Mouse (Mus musculus) lung, embryonic 15.5 days (tissue): ENCODE measurements around the gene Actr1b. TPM values are rescaled to one million over a fixed set of nuclear protein-coding genes. Genes with fewer than 3 reads are reported as not detected.

Experiments
- ATAC-seq: fragments of 200-750 bp; cut with Nextera tagmentation; 2 replicates; pipeline ENCODE4 v1.8.0; 2017; ENCODE audit warnings: moderate number of reproducible peaks, borderline replicate concordance; ENCODE audit not compliant: low FRiP score, low TSS enrichment; ENCODE audit errors: extremely low read depth
- H3K27ac ChIP-seq: fragments of 300-500 bp; sonication (generic); 2 replicates; pipeline ENCODE4 v1.5.1; 2015; ENCODE audit warnings: moderate library complexity, mild to moderate bottlenecking, inconsistent platforms
- H3K27me3 ChIP-seq: fragments of 300-500 bp; sonication (generic); 2 replicates; pipeline ENCODE4 v1.6.1; 2015; ENCODE audit warnings: inconsistent platforms
- H3K36me3 ChIP-seq: fragments of 300-500 bp; sonication (generic); 2 replicates; pipeline ENCODE4 v1.6.1; 2015; ENCODE audit warnings: inconsistent platforms
- H3K4me1 ChIP-seq: fragments of 300-500 bp; sonication (generic); 2 replicates; pipeline ENCODE4 v1.6.1; 2015; ENCODE audit warnings: inconsistent platforms
- H3K4me2 ChIP-seq: fragments of 300-500 bp; sonication (generic); 2 replicates; pipeline ENCODE4 v1.6.1; 2015; ENCODE audit warnings: inconsistent platforms, mild to moderate bottlenecking, moderate library complexity
- H3K4me3 ChIP-seq: fragments of 300-500 bp; sonication (generic); 2 replicates; pipeline ENCODE4 v1.5.1; 2015; ENCODE audit warnings: mild to moderate bottlenecking, inconsistent platforms
- H3K9ac ChIP-seq: fragments of 300-500 bp; sonication (generic); 2 replicates; pipeline ENCODE4 v1.6.1; 2015; ENCODE audit warnings: inconsistent platforms
- H3K9me3 ChIP-seq: fragments of 300-500 bp; sonication (generic); 2 replicates; pipeline ENCODE4 v1.6.1; 2016; ENCODE audit warnings: inconsistent platforms
- WGBS: fragments of 180-500 bp; shearing (Covaris S2); methylation state at CpG from one replicate; pipeline ENCODE4 v1.1.7; 2015; 5-methylcytosine and 5-hydroxymethylcytosine counted together
- polyA plus RNA-seq: library from polyadenylated mRNA; unstranded; fragments of >200 nt; fragmentation: Nextera tagmentation; extraction: Ambion mirVana; gene quantifications from 2 replicates; pipeline ENCODE4 v1.2.1, GENCODE M21; 2015

Gene Actr1b
- polyA plus RNA-seq, 1 experiment from 2014 or later, result 99.8 TPM

GRCm38 (mm10) chr1:36696411-36696810 is 17.8 kb downstream of the Actr1b start:
- H3K36me3 ChIP-seq, result peaks cover 46% of the 10 kb centered on the region
- ATAC-seq, result no peak
- H3K27me3 ChIP-seq, result no peaks in the 10 kb centered on the region
- H3K4me2 ChIP-seq, result no peak overlapping the region
- peaks cover 9% of the 10 kb centered on the region for H3K4me1 ChIP-seq
- H3K4me3 ChIP-seq, result no peak overlapping the region
- no peaks in the 10 kb centered on the region for H3K9me3 ChIP-seq
- no peak overlapping the region for H3K27ac ChIP-seq
- no peak overlapping the region for H3K9ac ChIP-seq
- WGBS, result 60% methylated on average over 6 of the region's 6 CpGs

- peaks cover 32% of the 10 kb centered on the region for H3K36me3 ChIP-seq
- no peak overlapping the region for H3K9ac ChIP-seq
- 82% methylated on average over 6 of the region's 6 CpGs for WGBS
- H3K9me3 ChIP-seq, result no peaks in the 10 kb centered on the region
- H3K4me1 ChIP-seq, result peaks cover 13% of the 10 kb centered on the region
- ATAC-seq, result no peak
- H3K27ac ChIP-seq, result no peak overlapping the region
- no peaks in the 10 kb centered on the region for H3K27me3 ChIP-seq
- no peak overlapping the region for H3K4me3 ChIP-seq
- no peak overlapping the region for H3K4me2 ChIP-seq
These were observed 19.4 kb downstream of the Actr1b start for GRCm38 (mm10) chr1:36694871-36695270.

- under 1% methylated on average over 68 of the region's 68 CpGs for WGBS
- Histone ChIP-seq H3K36me3 (peaks cover 17% of the 10 kb centered on the region), H3K27ac (peak within 1 kb of the TSS; percentile 32; the same call in 1 of the 2 replicates), H3K4me2 (peak within 1 kb of the TSS; percentile 91), H3K9ac (peak within 1 kb of the TSS; percentile 76), H3K4me3 (peak within 1 kb of the TSS; percentile 86), H3K9me3 (no peaks in the 10 kb centered on the region), H3K4me1 (peaks cover 13% of the 10 kb centered on the region), H3K27me3 (no peaks in the 10 kb centered on the region)
- peak; percentile 95 for ATAC-seq
These were observed 22.7 kb downstream of the Actr1b start, which contains the start of gene Cox5b for GRCm38 (mm10) chr1:36691271-36692155. Cox5b (plus strand) TSS chr1:36691449.

GRCm38 (mm10) chr1:36690671-36691235 is 23.5 kb downstream of the Actr1b start:
- peak overlapping the region; percentile 32; the same call in 1 of the 2 replicates for H3K27ac ChIP-seq
- peak overlapping the region; percentile 8; the same call in 1 of the 2 replicates for H3K9ac ChIP-seq

DNA sequence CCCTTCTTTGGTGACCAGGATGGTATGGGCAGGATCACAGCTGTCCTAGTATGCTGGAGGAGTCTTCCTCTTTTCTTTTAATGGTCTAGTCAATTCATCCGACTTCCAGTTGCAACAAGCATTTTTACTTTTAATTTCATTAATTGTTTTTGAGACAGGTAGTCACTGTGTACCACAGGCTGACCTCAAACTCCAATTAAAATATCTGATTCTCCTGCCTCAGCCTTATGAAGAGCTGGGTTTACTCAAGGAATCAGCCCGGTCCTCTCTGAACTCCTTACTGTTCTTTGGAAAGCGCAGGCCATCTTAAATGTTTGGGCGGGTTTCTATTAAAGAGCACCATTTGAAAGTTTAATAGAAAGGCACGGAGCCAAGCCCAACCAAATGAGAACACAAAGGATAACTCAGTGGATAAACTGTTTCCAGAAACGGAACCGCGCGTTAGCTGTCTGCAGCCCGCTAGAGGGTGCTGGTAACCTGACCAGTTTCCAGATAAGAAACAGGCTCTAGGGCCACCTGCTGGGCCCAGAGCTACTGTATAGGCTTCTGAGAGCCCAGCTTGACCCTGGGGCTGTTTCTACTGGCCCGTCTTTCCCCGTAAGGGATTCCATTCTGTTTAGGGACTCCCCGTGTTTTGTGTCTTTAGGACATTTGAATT is 30.3 kb downstream of the Actr1b start:
- peak; percentile 57; the same call in 1 of the 2 replicates for ATAC-seq
- Histone ChIP-seq H3K4me1 (peaks cover 6% of the 10 kb centered on the region; the same call in 1 of the 2 replicates), H3K9ac (no peak overlapping the region), H3K27ac (no peak overlapping the region), H3K9me3 (no peaks in the 10 kb centered on the region), H3K4me3 (no peak overlapping the region), H3K36me3 (no peaks in the 10 kb centered on the region), H3K27me3 (no peaks in the 10 kb centered on the region), H3K4me2 (no peak overlapping the region)
- 8% methylated on average over 13 of the region's 13 CpGs for WGBS

More at GRCm38 (mm10) chr1:36690671-36691235, 23.5 kb downstream of the Actr1b start:
- H3K4me2 ChIP-seq, result peak overlapping the region; percentile 91
- H3K9me3 ChIP-seq, result no peaks in the 10 kb centered on the region
- peaks cover 17% of the 10 kb centered on the region for H3K36me3 ChIP-seq
- peak; percentile 54 for ATAC-seq
- H3K4me3 ChIP-seq, result peak overlapping the region; percentile 86
- WGBS, result 58% methylated on average over 11 of the region's 11 CpGs
- no peaks in the 10 kb centered on the region for H3K27me3 ChIP-seq
- H3K4me1 ChIP-seq, result peaks cover 13% of the 10 kb centered on the region

DNA sequence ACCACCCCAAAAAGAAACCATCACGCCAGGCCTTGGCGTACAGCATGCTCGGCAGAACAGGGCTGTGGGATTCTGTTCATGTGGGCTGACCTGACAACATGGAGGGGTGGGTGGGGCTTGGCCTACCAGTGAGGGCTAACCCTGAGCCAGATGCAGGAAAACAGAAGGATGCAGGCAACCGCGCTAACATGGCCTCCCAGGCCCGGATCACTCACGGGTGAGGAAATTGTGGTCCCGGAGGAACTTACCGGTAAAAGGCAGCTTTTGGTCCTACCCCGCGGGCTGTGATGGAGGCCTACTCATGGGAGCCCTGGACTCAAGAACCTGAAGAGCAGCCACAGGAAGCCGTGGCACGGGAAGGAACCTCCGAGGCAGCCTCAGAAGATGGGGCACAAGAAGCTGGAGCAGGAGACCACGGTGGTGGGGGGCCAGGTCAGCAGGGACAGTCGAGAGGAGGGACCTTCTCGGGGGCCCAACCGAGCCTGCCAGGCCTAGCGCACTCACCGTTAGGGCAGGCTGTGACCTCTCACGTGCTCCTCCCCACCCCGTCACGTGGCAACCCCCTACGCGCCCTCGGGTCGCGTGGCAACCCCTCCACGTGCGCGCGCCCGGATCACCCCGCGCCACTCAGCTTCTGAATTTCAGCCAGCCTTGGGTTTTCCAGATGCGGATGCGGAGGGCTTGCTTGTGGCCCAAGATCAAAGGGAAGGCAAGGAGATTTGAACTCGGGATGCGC is 31.4 kb downstream of the Actr1b start, which contains the start of gene Fam178b:
TSS of gene Fam178b (minus strand) at position 564 of the 736 bp plus-strand sequence.
- Histone ChIP-seq H3K4me1 (peaks cover 6% of the 10 kb centered on the region; the same call in 1 of the 2 replicates), H3K27ac (no peak within 1 kb of the TSS), H3K36me3 (no peaks in the 10 kb centered on the region), H3K4me3 (no peak within 1 kb of the TSS), H3K4me2 (no peak within 1 kb of the TSS), H3K9me3 (no peaks in the 10 kb centered on the region), H3K27me3 (no peaks in the 10 kb centered on the region), H3K9ac (no peak within 1 kb of the TSS)
- WGBS, result 89% methylated on average over 39 of the region's 39 CpGs
- no peak for ATAC-seq

DNA sequence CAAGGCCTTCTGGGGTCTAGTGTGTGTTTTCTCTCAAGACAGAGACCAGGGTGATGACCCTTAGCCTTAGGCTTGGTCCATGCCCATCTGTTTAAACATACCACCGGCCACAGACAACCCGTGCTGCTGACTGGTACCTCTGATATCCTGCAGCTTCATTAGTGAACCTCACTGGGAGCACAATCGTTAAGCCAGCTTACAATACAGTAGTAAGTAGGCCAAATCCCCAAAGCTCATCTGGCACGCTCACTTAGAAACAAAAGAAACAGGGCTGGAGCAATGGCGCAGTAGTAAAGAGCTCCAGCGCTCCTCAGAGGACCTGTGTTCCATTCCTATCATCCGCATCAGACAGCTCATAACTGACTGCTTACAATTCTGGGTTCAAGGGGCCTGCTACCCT is 33.3 kb downstream of the Actr1b start:
- Histone ChIP-seq H3K27ac (no peak overlapping the region), H3K4me2 (no peak overlapping the region), H3K36me3 (no peaks in the 10 kb centered on the region), H3K4me3 (no peak overlapping the region), H3K27me3 (no peaks in the 10 kb centered on the region), H3K9ac (no peak overlapping the region), H3K9me3 (no peaks in the 10 kb centered on the region), H3K4me1 (peaks cover 6% of the 10 kb centered on the region; the same call in 1 of the 2 replicates)
- WGBS, result 74% methylated on average over 7 of the region's 7 CpGs
- no peak for ATAC-seq

- H3K4me2 ChIP-seq, result no peak overlapping the region
- no peaks in the 10 kb centered on the region for H3K36me3 ChIP-seq
- no peaks in the 10 kb centered on the region for H3K9me3 ChIP-seq
- ATAC-seq, result no peak
- H3K9ac ChIP-seq, result no peak overlapping the region
- no peaks in the 10 kb centered on the region for H3K27me3 ChIP-seq
- H3K4me3 ChIP-seq, result no peak overlapping the region
- 15% methylated on average over 3 of the region's 3 CpGs for WGBS
- no peak overlapping the region for H3K27ac ChIP-seq
- 0 out of 2 replicates have a peak, but pooled peaks cover 4% of the 10 kb centered on the region for H3K4me1 ChIP-seq
These were observed 39.3 kb downstream of the Actr1b start for GRCm38 (mm10) chr1:36674936-36675335.

GRCm38 (mm10) chr1:36672648-36673350 is 41.4 kb downstream of the Actr1b start:
- Histone ChIP-seq H3K4me1 (no peaks in the 10 kb centered on the region), H3K4me2 (no peak overlapping the region), H3K36me3 (no peaks in the 10 kb centered on the region), H3K9me3 (no peaks in the 10 kb centered on the region), H3K4me3 (no peak overlapping the region), H3K27me3 (no peaks in the 10 kb centered on the region), H3K27ac (no peak overlapping the region), H3K9ac (no peak overlapping the region)
- 41% methylated on average over 16 of the region's 16 CpGs for WGBS
- no peak for ATAC-seq

DNA sequence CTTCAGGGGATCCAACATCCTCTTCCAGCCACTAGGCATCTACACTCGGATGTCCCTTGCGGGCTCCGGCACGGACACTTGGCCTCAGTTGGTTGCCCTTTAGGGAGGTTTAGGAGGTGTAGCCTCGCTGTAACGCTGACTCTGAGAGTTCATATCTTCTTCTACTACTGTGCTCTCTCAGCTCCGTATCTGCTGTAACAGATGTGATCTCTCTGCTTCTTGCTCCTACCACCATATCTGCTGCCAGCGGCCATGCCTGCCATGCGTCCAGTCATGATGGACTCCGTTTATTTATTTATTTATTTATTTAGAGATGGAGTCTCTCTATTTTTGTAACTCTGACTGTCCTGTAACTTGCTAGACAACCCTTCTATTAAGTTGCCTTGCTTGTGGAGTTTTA is 43.0 kb downstream of the Actr1b start:
- Histone ChIP-seq H3K9me3 (no peaks in the 10 kb centered on the region), H3K27me3 (no peaks in the 10 kb centered on the region), H3K4me3 (no peak overlapping the region), H3K4me2 (no peak overlapping the region), H3K27ac (no peak overlapping the region), H3K9ac (no peak overlapping the region), H3K36me3 (no peaks in the 10 kb centered on the region), H3K4me1 (no peaks in the 10 kb centered on the region)
- ATAC-seq, result no peak
- 85% methylated on average over 10 of the region's 10 CpGs for WGBS

DNA sequence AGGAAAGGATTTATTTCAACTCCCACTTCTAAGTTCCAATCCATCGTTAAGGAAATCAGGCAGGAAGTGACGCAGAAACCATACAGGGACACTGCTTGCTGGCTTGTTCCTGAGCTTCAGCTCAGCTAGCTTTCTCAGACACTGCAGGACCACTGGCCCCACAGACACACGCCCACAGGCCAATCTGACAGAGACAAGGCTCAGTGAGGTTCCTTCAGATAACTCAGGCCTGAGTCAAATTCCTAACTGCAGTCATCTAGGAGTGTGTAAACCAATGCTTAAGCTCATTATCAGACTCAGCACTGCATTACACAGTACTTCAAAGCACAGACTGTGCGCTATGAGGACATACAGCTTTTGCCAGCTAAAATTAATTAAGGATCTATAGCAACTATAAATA is 44.0 kb downstream of the Actr1b start:
- Histone ChIP-seq H3K4me1 (0 out of 2 replicates have a peak, but pooled peaks cover 1% of the 10 kb centered on the region), H3K9me3 (no peaks in the 10 kb centered on the region), H3K9ac (no peak overlapping the region), H3K4me2 (no peak overlapping the region), H3K4me3 (no peak overlapping the region), H3K36me3 (no peaks in the 10 kb centered on the region), H3K27ac (no peak overlapping the region), H3K27me3 (no peaks in the 10 kb centered on the region)
- WGBS, result 51% methylated on average over 4 of the region's 4 CpGs
- ATAC-seq, result no peak
